Mouse (Mus musculus) thymus, postnatal 10 days (tissue): ENCODE data around the gene Kiss1.
A peak's percentile ranks its signal among the peaks of the same experiment; 100 is the strongest.

ENCODE experiments used
- DNase-seq, 2 experiments: peaks; one replicate each; pipeline ENCODE4 v3.0.0; 2021; ENCODE audit warnings: low spot score in 2 of 2

Gene Kiss1

GRCm38 (mm10) chr1:133321267-133321925 is at the start of gene Kiss1:
Gene Kiss1, plus strand, starts transcription at chr1:133321875.
- DNase-seq, result no peak

GRCm38 (mm10) chr1:133274163-133274562 is 47.5 kb upstream of the Kiss1 start:
- no peak for DNase-seq

- DNase-seq, result no peak
Measured at GRCm38 (mm10) chr1:133276983-133277382, 44.7 kb upstream of the Kiss1 start.

GRCm38 (mm10) chr1:133278539-133278938 is 43.1 kb upstream of the Kiss1 start:
- DNase-seq, result no peak

- DNase-seq, result no peak
Measured at GRCm38 (mm10) chr1:133278946-133279631, 42.6 kb upstream of the Kiss1 start.

GRCm38 (mm10) chr1:133279632-133280093 is 42.0 kb upstream of the Kiss1 start:
- DNase-seq, result no peak

- no peak for DNase-seq
Measured at GRCm38 (mm10) chr1:133280537-133280936, 41.1 kb upstream of the Kiss1 start.

- no peak for DNase-seq
Measured at GRCm38 (mm10) chr1:133285907-133286306, 35.8 kb upstream of the Kiss1 start.

GRCm38 (mm10) chr1:133287051-133287450 is 34.6 kb upstream of the Kiss1 start:
- DNase-seq, result no peak

- DNase-seq, result no peak
Measured at GRCm38 (mm10) chr1:133287880-133288279, 33.8 kb upstream of the Kiss1 start.

- DNase-seq, result no peak
Measured at GRCm38 (mm10) chr1:133291888-133292287, 29.8 kb upstream of the Kiss1 start.

GRCm38 (mm10) chr1:133292608-133293007 is 29.1 kb upstream of the Kiss1 start:
- DNase-seq, result no peak

GRCm38 (mm10) chr1:133296376-133296775 is 25.3 kb upstream of the Kiss1 start:
- DNase-seq, result no peak

GRCm38 (mm10) chr1:133298816-133299215 is 22.9 kb upstream of the Kiss1 start:
- no peak for DNase-seq

- no peak for DNase-seq
Measured at GRCm38 (mm10) chr1:133302540-133302939, 19.1 kb upstream of the Kiss1 start.

GRCm38 (mm10) chr1:133306842-133307241 is 14.8 kb upstream of the Kiss1 start:
- DNase-seq, result peak; percentile 41 to 77

- DNase-seq, result peak in 1 of 2 experiments; percentile 58
Measured at GRCm38 (mm10) chr1:133307318-133307717, 14.4 kb upstream of the Kiss1 start.

GRCm38 (mm10) chr1:133309652-133310267 is 11.9 kb upstream of the Kiss1 start, which contains the start of gene Golt1a:
Gene Golt1a, plus strand, starts transcription at chr1:133309800.
- DNase-seq, result no peak

GRCm38 (mm10) chr1:133311240-133311639 is 10.4 kb upstream of the Kiss1 start:
- DNase-seq, result no peak

GRCm38 (mm10) chr1:133311946-133312345 is 9.7 kb upstream of the Kiss1 start:
- no peak for DNase-seq

GRCm38 (mm10) chr1:133314364-133314763 is 7.3 kb upstream of the Kiss1 start:
- peak; percentile 16 to 64 for DNase-seq

- DNase-seq, result no peak
Measured at GRCm38 (mm10) chr1:133315775-133316174, 5.9 kb upstream of the Kiss1 start.

GRCm38 (mm10) chr1:133316577-133316976 is 5.1 kb upstream of the Kiss1 start:
- DNase-seq, result no peak
